Mouse (Mus musculus): ENCODE results near the gene Bcan.

Bcan gene

GRCm38 (mm10) chr3:87996971-87997614, 2.9 kb downstream of the Bcan start:
- DNase-seq (ENCODE audit: low read depth) = peak; percentile 56

GRCm38 (mm10) chr3:87996401-87996800, 3.6 kb downstream of the Bcan start:
- no peak for DNase-seq (ENCODE audit: low read depth)

DNA sequence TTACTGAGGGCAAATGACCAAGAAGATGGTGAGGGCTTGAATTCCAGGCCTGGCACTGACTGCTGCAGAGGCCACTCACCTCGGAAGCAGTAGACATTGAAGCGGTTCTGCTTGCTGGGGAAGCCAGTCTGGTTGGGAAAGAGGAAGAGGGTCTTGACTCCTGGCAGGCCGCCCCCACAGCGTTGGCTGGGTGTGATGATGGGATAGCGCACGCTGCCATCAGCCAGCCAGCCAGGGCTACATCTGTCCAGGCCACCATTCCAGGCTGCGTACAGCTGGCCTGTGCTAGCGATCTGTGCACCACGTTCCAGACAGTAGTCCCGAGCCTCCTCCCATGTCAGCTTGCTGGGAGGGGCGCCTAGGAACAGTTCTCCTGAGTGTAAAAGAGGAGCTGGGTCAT, 4.7 kb downstream of the Bcan start:
- no peak for DNase-seq (ENCODE audit: low read depth)

DNA sequence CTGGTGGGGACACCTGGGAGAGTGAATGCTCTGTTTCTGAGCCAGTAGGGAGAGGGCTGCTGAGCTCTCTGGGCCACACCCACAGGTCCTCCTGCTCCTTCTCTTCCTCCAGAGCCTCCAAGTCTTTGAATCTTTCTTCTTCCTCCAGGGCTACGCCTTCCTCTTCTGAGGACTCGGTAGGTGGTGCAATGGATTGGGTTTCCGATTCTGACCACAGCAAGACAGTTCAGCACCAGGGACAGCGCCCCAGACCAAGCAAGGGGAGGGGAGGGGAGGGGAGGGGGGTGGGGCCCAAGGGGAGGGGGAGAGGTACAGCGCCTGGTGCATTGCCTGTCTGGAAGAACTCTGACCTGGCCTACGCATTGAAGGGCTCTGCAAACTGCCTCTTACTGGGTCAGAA, 6.6 kb downstream of the Bcan start:
- peak; percentile 79 for DNase-seq (ENCODE audit: low read depth)

GRCm38 (mm10) chr3:87989935-87990334, 10.1 kb downstream of the Bcan start:
- DNase-seq (ENCODE audit: low read depth) = no peak

DNA sequence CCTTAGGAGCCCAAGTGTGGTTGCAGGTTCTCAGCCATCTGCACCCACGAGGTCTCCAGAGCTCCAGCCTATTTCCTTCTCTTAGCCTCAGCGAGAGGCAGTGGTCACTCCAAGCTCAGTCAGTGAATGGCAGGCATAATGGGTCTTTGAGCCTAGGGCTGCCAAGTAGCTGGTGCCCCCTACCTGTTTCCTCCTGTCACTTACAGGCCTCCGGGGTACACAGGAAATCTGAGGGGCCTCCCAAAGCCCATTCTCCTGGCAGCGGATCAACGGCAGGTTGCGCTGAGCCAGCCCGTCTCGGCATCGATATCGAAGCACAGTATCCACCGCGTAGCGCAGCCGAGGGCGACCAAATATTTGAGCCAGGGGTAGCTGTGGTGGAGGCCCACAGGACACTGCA, 12.0 kb downstream of the Bcan start:
- no peak for DNase-seq (ENCODE audit: low read depth)

- DNase-seq (ENCODE audit: low read depth) = no peak
Observed at GRCm38 (mm10) chr3:87987633-87988032, 12.4 kb downstream of the Bcan start.

GRCm38 (mm10) chr3:87986868-87987267, 13.2 kb downstream of the Bcan start:
- peak; percentile 97 for DNase-seq (ENCODE audit: low read depth)

GRCm38 (mm10) chr3:87985505-87986320, 14.3 kb downstream of the Bcan start:
- peak; percentile 61 for DNase-seq (ENCODE audit: low read depth)

DNA sequence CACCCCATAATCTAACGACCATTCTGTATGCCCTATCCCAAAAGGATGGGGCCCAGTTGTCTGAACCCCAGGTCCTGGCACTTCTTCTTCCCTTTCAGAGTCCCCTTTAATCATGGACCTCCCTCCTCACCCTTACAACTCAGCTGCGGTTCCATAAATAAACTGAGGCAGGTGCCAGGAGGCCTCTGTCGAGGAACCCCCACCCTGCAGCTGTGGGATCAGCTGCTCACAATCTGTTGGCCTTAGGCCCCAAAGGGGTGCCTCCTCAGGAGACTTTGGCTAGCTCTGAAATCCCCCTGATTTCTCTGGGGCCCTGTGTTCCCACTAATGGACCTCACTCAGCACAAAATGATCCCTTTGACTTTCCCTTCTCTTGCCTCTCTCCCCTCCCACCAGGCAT, 15.9 kb downstream of the Bcan start:
- DNase-seq (ENCODE audit: low read depth) = no peak

- no peak for DNase-seq (ENCODE audit: low read depth)
Observed at GRCm38 (mm10) chr3:87983627-87984026, 16.4 kb downstream of the Bcan start.

DNA sequence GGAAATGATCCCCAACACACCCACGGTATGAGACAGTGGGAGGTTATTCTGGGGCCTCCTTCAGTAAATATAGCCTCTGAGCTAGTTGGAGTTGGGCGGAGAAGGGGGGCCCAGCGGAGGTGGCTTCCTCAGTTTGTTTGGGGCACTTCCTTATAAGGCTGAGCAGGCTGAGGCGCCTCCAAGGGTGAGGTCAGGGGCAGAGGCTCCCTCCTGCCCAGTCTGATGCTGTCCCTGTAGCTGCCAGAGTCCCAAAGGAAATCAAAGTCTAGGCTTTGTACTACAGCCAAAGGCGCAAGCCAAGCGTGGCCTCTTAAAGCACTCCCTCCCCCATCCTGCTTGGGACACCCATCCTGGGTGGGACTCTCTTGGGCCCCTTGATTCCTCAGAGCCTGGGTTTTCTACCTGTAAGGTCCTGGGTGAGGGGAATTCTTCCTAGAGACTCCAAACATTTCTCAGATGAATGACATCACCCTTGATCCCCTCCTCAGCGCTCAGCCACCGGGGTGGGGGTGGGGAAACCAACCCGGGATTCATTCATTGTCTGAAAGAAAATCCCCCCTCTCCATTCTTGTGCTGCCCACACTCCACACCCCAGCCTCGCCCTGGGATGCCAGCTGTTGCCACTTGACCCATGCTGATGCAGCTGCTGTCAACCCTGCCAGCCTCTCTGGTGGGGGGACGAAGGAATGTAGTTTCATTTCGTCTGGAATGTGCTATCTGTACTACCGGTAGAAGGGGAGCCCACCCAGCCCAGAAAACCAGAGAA, 17.0 kb downstream of the Bcan start:
- peak; percentile 54 for DNase-seq (ENCODE audit: low read depth)

- DNase-seq (ENCODE audit: low read depth) = no peak
Observed at GRCm38 (mm10) chr3:87981894-87982835, 17.9 kb downstream of the Bcan start.

DNA sequence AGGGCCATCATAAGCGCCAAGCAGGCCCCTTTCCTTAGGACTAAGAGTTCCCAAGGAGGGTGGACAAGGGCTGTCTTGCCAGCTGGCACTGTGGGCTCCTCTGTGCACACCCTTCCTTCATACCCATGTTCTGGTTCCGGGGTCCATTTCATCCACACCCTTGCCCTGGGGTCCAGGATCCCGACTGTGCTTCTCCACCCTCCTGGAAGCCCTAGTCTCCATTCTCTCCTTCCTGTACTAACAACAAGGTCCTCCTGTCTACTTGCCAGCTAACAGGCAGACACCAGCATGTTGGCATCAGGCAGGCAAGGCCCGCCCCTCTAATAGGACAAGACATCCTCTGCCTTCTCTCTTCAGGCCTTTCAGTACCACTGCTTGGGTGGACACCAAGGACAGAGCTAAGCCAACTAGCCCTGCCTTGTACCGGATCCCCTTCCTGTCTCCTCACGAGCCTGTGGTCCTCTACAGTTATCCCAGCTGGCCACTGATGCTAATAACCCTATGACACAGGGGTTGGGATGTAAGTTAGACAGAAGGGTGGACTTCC, 18.7 kb downstream of the Bcan start:
- no peak for DNase-seq (ENCODE audit: low read depth)

- DNase-seq (ENCODE audit: low read depth) = no peak
Observed at GRCm38 (mm10) chr3:87980728-87981127, 19.3 kb downstream of the Bcan start.

- no peak for DNase-seq (ENCODE audit: low read depth)
Observed at GRCm38 (mm10) chr3:87980085-87980484, 19.9 kb downstream of the Bcan start.

GRCm38 (mm10) chr3:87979493-87979892, 20.5 kb downstream of the Bcan start:
- DNase-seq (ENCODE audit: low read depth) = no peak

DNA sequence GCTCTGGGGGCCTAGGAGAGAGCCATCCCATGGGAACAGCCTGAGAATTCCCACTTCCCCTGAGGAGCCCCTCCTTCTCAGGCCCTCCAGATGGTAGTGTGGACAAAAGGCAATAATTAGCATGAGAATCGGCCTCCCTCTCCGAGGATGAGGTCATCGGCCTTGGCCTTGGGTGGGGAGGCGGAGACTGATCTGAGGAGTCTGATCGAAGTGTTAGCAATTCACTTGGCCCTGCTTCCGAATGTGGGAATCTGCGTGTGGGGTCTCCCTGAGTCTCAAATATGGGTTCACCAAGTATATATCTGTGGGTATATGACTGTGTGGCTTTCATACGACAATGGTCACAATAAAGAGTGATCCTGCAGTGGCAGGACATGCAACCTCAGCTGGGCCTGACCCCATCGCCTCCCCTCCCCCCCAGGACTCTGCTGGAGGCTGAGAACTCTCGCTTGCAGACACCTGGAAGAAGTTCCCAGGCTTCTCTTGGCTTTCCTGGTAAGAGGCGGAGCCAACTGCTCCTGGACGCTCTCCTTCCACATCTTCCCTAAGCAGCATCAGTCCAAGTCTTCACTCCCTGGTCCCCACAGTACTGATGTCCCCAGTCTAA, 25.5 kb downstream of the Bcan start:
- DNase-seq (ENCODE audit: low read depth) = no peak

- no peak for DNase-seq (ENCODE audit: low read depth)
Observed at GRCm38 (mm10) chr3:87973593-87974380, 26.2 kb downstream of the Bcan start.

GRCm38 (mm10) chr3:87972776-87973175, 27.3 kb downstream of the Bcan start:
- DNase-seq (ENCODE audit: low read depth) = no peak
